Mouse (Mus musculus) erythroblast, embryonic 14.5 days (primary cell): ENCODE measurements around the gene Eif2ak1.

Source experiments
- GATA1 ChIP-seq: IDR thresholded peaks from 2 replicates; pipeline ENCODE4 v1.6.1; 2012; ENCODE audit warnings: low read length, inconsistent platforms, mixed read lengths
- TAL1 ChIP-seq: IDR thresholded peaks from 3 replicates; pipeline ENCODE4 v1.6.1; 2012; ENCODE audit warnings: low read length, inconsistent platforms, mixed read lengths

DNA sequence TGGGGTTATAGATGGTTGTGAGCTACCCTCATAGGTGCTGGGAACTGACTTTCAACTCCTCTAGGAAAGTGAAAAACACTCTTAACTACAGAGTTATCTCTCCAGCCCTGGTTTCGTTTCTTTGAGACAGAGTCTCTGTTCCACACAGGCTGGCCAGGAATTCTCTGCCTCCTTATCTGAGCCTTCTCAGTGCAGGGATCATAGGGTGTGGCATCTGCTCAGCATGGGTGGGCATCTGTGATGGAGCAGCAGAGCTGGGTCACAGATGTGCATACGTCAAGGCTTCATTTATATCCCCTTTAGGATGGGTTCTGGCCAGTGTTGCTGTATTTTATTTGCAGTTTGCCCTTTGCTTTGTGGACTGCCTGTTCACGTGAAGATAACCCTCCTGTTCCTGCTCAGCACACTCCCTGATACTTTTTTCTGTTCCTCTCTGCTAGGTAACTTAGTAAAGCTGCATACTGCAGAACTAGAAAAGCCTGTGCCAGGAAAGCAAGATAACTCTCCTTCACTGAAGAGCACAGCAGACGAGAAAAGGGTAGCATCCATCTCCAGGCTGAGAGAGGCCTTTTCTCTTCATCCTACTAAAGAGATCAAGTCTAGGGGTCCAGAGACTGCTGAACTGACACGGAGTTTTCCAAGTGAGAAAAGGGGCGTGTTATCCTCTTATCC is 107.3 kb downstream of the Eif2ak1 start:
- peak; percentile 79 for TF ChIP-seq TAL1
- peak; percentile 82 for TF ChIP-seq GATA1
